Mouse (Mus musculus): ENCODE measurements around the gene Tmcc1.

- TF ChIP-seq CTCF (IDR thresholded peaks at IDR 0.05) (no peak), EP300 (IDR thresholded peaks at IDR 0.05) (no peak)
These were observed 208.7 kb downstream of the Tmcc1 start for GRCm38 (mm10) chr6:115984580-115984979.

Data from lung, postnatal 0 days (tissue).